Mouse (Mus musculus) small intestine, adult 2 months (tissue): ENCODE results near the gene Pdlim1.

Source experiments
- CTCF ChIP-seq: fragments of 200-500 bp; IDR thresholded peaks from 2 replicates; pipeline ENCODE4 v1.5.1; 2012; ENCODE audit warnings: low read depth, mild to moderate bottlenecking, control low read depth, inconsistent platforms, low read length, moderate library complexity, mixed read lengths; ENCODE audit not compliant: insufficient replicate concordance, insufficient read length; ENCODE audit errors: extremely low read depth
- POLR2A ChIP-seq: fragments of 200-500 bp; IDR thresholded peaks from 2 replicates; pipeline ENCODE4 v1.6.1; 2012; ENCODE audit warnings: low read depth, mild to moderate bottlenecking, control low read depth, inconsistent platforms, low read length, moderate library complexity

DNA sequence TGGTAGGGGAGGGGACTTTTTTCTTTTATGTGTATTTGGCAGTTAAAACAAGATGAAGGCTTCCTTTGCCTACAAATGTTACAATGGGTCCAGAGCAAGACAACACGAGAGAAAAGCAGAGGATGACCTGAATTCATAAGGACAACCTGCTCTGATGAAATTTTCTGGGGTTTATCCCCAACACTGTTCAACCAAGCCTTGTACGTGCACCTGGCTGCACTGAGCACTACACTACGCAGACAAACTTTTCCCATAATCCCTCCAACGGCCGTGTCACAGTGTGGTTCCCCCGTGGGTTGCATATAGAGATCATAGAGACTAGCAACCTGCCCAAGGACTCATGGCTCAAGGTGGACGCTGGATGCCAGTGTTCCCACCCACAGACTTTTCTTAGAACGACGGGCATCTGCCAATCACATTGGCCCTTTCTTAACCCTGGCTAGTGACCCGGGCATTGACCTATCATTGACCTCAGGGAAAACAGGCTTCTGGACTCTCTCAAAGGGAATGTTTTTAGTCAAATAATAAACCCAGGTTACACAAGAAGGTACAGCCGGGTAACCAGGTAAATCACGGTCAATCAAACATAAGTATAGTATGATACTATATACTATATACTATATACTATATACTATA lies 45.0 kb downstream of the Pdlim1 start:
- TF ChIP-seq CTCF = no peak
- TF ChIP-seq POLR2A = no peak
